Mouse (Mus musculus) gonadal fat pad, adult 2 months (tissue): ENCODE measurements around the gene Hcrtr1. TPM values are rescaled to one million over a fixed set of nuclear protein-coding genes. Genes with fewer than 3 reads are reported as not detected.

Source experiments
- DNase-seq: peaks from one replicate; pipeline ENCODE4 v3.0.0-alpha.2; 2012; ENCODE audit warnings: low read depth
- polyA plus RNA-seq: library from polyadenylated mRNA; depleted of rRNA; stranded (reverse); fragments of >200 nt; gene quantifications from 2 replicates; pipeline ENCODE4 v1.2.3, GENCODE M21; 2012

The Hcrtr1 gene
- polyA plus RNA-seq, 1 experiment: 2.5 TPM

DNA sequence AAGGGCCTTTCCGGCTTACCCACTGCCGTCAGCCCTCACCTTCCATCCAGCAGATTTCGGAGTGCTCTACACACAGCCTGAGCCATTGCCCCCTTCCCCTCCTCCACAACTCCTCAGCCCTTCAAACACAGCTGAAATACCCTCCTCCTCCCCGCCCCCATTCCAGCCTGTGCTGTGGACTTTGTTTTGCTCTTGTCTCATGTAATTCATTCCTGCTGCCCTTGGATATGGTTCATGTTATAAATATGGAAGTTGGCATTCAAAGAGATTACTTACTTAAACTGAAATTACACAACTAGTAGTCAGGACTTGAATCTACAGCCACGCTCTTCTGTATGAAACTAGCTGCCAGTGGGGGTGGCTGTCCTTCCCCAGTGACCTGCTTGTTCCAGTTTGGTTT, 16.1 kb downstream of the Hcrtr1 start:
- no peak for DNase-seq

DNA sequence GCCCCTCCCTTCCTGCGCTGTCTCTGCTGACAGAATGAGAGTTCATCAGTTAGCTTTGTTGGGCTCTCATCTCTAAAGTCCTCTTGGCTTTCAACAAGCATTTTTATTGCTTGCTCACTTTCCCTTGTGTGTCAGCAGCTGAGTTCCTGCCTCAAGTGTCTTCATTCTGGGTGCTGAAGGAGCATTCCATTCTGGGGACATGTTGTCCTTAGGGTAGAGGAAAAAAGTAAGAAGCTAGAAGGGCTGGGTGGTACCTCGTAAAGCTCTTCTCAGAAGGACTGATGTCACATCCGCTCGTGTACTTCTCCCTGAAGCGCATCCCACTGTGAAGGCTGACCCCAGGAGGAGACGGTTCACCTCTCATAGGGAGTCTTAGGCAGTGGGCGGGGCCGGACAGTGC, 17.6 kb downstream of the Hcrtr1 start:
- DNase-seq: no peak

DNA sequence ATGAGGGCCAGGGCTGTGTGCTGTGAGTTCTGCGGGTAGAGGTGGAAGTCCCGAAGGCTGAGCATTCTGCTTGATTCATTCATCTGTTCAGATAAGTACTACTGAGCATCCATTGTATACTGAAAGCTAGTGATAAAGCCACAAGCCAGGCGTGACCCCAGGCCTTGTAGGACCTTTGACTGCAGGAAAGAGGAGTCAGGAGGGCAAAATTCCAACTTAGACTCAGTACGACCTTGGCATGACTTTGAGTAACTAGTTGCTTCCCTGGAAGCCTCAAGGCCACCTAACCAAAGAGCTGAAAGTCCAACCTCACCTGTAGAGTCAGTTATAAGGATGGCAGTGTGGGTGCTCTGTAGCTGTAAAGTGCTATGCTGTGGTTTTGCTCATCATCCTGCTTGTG, 18.4 kb downstream of the Hcrtr1 start:
- DNase-seq: no peak

DNA sequence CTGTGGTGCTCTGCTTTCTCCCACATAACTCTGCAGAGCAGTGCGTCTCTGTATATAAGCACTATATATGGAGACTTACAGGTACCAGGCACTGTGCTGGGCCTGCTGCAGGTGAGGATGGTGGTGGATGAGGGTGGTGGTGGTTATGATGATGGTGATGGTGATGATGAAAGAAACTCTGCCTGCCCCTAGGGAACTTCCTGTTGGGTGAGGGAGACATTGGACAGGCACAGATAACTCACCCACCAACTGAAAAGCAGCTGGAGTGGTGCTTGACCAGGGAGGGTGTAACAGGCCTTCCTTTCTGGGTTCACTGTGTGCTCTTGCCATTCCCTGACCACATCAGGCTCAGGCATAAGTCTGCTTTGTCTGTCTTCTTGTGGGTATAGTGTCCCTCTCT, 26.4 kb downstream of the Hcrtr1 start:
- no peak for DNase-seq

DNA sequence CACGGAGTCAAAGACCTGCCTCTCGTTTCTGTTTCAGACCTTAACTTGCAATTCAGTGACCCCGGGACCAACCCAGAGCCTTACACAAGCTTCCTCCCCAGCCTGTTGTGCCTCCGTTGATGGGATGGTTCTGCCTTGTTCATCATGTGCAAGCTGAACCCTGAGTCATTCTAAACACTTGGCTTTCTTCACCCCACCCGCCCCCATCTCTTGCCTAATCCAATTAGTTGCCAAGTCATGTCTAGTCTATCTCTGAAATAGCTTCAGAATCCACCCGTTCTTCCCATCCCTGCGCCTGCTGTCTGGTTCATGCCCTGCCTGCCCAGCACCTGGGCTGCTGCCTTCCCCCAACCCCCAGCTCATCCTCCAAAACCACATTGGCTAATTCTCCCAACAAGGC, 26.9 kb downstream of the Hcrtr1 start:
- no peak for DNase-seq

DNA sequence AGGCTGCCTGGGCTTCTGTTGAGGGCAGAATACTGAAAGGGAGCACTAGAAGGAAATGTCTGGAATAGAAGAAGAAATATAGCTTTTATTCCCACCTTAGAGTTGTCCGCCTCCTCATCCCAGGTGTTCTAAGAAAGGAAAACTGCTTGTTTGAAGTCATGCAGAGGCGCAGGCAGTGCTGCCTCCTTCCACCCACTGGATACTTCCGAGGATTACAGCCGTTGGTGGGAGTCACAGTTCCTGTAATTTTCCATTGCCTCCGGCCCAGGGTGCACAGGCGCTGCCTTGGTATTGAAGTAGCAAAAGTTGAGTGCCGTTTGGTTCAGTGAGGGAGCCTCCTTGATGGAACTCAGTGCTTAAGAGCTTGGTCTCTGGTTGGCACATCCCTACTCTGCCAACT, 29.1 kb downstream of the Hcrtr1 start:
- DNase-seq: no peak

DNA sequence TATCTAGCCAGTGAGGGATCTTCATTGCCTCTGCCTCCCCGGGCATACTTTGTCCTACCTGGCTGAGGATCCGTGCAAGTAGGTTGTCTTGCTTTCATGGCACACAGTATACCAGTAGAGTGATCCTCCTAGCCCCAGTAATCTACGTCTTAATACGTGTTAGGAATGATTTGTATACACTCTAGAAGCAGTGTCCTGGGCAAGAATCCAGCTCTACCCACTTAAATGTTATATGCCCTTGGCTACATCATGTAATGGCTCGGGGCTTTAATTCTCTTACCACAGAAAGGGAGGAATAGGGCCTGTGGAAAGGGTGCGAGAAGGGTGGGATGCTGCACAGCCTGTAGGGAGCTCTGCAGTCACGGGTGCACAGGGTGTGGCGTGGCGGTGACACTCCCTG, 29.5 kb downstream of the Hcrtr1 start:
- no peak for DNase-seq

DNA sequence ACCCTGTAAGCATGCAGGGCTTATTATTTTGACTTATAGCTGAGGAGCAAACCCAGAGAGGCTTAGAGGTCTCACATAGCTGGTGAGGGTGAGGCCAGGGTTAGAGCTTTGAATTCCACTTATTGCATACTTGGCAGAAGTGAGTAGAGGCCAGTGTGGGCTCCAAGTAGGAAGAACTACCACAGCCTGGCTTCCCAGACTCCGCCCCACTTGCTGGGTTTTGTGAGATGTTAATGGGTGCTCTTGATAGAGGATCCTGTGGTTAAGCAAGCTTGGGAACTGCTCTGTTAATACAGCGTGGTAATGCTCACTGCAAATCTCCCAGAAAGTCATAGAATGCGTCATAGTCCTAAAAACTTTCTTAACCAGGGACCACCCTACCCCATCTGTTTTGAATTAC, 30.2 kb downstream of the Hcrtr1 start:
- no peak for DNase-seq

DNA sequence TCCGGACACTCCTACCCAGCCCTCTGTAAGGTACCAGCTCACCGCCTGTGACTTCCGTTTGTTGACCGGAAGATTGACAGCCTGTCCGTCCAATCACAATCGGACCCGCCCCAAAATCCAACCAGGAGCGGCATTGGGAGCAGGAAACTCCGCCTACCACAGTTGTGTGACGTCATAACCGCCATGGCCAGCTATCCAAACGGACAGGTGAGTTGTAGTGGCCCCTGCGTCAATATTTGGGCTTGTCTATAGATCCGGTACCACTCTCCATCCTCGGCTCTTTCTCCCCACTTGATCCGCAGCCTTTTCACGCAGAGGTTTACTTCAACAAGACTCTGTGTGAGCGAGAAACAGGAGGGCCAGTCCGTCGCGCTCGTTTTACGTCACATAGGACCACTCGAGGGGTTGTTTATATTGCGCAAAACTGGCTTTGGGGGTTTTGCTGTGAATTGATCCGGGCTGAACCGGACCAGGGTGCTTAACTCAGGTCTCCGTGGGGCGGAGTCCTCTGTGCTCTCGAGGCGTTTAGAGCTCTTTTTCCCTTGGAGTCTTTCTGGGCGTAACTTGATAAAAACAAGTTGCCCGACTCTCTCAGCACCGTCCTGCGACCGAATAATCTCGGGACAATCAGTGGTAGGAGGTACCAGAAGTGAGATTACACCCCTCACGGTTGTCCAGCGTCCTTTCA, 31.6 kb downstream of the Hcrtr1 start:
- DNase-seq: peak; percentile 92

DNA sequence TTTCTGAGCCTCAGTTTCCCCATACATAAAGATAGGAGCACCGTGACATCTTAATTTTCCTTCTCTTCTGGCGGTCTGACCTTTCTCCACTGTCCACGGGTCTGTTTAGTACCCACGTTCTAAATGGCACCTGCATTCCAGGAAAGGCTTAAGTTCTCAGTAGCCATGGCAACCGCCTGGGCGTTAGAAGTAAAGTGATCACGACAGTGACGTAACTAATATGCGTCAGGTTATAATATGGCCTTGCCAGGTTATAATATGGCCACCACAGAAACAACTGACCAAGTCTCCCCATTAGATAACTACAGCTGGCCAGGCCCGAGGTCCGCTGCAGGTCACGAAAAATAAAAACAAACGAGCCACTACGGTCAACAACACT, 32.1 kb downstream of the Hcrtr1 start:
- no peak for DNase-seq

DNA sequence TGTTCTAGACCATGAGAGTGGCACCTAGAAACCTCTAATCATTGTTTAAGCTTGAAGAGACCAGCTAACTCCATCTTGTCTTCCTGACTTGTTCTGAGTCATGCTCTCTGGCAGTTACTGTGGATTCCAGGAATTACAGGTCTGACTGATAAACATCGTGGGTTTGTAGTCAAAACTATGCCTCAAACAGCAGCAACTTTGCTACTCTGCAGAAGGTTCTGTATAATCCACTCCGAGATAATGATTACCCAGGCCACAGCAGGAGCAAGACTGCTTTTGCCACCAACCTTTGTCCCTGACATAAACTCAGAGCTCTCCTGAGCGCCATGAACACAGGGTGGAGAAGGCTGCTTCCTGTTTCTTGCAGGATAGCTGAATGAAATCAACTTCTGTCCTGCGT, 34.6 kb downstream of the Hcrtr1 start:
- no peak for DNase-seq

DNA sequence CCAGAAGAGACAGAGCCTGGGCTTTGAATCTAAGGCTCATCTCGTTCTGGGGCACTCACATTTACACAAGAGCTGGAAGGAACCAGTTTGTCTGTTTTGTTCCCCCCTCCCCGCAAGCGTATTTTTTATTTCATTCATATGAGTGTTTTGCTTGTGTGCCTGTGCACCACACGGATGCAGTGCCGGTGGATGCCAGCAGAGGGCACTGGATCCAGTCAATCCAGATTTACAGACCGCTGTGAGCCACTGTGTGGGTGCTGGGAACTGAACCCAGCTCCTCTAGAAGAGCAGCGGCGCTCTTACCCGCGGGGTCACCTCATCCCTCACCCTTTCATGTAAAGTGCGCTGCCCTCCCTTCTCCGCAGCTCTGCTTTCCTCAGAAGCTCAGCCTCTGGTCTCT, 35.5 kb downstream of the Hcrtr1 start:
- no peak for DNase-seq

DNA sequence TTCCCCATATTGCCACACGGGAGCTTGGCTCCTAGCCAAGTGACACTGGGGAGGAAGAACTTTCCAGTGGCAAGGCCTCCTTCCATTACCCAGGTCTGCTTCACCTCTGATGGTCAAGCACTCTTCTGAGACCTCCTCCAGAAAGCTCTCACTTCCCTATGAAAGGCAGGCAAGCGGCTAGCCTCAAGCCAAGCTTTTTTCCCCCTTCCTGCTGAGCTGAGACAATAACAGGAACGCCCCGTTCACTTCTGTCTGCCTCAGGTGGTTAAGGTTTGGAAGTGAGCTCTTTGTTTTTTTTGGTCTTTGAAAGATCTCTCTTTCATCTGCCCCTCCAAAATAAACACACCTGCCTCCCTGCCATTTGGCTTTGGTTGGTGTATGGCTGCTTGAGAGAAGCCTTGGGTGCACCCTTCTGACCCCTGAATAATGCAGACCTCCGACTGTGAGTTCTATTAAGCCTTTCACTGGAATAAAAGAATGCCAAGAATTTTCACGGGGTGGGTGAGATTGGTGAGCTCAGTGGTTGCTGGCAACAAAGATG, 37.0 kb downstream of the Hcrtr1 start, which contains the start of gene Pef1:
Gene Pef1, plus strand, starts transcription at position 448 of the 541 bp plus-strand sequence.
- DNase-seq: peak; percentile 93

DNA sequence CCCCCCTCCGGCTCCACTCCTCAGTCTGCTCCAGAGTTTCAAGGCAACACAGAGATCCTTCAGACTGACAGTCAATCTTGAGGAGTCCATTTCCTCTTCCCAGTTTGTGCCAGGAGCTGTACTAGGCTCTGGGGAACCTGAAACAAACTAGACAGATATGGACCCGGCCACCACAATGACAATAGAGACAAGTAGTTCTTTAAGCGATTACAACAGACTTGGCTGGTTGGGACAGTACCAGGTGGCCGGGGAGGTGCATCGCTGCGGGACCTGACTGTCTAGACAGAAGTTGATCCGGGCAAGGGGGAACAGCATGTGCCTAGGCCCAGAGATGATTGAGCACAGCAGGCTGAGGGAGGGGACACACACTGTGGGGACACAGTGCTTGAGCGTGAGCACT, 38.0 kb downstream of the Hcrtr1 start:
- DNase-seq: no peak

DNA sequence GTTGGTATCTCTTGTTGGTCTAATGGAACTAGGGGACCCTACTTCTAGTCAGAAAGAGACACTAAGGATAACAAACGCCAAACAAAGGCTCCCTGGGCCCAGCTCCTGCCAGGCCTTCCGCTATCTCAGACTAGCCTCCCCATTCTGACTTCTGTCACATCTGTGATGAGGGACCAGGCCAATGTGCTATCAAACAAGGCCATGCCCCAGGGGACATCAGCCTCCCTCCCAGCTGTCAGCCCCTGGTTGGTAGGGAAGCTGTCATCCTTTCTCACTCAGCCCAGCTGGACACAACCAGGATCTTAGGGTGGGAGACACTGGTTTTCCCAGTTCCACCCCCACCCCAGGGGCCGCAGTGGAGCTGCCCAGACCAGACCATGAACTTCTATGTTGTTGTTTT, 44.0 kb downstream of the Hcrtr1 start:
- DNase-seq: no peak

DNA sequence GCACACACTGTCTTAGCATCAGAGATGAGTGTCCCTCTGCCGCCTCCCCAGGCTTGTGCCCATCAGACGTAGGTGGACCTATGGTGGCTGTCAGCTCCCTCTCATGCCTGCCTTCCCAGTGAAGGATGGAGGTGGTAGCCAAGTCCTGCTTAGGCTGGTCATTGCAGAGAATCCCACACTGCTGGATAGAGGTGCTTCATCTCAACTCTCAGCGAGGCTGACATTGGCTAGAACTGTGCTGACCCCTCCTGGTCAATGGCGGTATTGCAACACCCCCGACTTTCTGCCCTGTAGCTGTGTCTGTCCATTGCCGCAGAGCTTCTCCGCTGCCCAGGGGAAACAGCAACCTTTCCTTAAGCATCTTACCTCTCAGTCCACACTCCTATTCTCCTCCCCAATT, 51.9 kb downstream of the Hcrtr1 start:
- no peak for DNase-seq

DNA sequence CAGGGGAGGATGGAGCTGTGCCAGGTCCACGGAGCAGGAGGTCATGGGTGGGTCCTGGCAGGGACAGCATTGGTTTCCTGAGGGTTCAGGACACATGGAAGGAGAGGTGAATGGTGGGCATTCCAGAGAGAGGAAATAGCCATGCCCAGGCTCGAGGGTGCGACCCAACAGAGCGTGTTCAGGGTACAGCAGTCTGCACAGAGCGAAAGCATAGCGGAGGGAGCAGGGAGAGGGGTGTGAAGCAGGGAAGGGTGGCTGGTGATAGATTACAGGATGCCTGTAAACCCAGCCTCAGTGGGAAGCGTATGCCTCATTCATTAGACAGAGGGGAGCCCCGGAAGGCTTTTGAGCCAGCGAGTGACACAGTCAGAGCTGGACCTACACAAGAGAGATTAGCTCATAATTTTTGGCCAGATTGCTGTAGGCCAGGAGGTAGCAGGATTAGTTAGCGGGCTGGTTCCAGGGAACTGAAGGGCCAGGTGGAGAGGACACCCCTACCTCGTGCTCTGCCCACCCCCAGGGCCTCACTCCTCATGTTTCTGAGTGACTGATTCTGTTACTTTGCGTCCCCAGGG, 53.8 kb downstream of the Hcrtr1 start:
- DNase-seq: no peak

DNA sequence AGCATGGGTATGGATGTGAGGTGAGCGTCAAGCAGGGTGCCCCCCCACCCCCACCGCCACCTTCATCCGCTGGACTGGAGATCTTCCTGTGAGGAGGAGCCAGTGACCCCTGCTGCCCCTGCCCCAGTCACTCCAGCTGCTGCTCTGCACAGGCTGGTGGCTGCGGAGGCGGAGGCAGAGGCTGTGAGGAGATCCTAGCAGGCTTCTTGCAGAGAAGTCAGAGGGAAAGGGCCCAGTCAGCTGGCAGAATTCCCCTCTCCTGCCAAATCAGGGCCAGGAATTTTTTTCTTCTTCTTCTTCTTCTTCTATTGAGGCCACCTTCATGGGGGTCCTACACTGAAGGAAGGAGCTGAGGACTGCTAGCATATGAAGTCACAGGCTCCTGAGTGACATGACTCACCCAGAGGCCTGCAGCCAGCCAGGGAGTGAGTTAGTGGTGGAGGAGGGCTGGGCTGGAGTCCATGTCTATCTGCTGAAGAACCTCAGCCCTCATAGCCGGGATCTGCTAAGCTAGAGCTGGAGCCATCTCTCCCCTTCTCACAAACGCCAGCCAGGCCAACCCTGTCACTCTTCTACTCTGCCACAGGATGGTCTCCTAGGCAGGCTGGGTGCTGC, 54.7 kb downstream of the Hcrtr1 start:
- DNase-seq: no peak

DNA sequence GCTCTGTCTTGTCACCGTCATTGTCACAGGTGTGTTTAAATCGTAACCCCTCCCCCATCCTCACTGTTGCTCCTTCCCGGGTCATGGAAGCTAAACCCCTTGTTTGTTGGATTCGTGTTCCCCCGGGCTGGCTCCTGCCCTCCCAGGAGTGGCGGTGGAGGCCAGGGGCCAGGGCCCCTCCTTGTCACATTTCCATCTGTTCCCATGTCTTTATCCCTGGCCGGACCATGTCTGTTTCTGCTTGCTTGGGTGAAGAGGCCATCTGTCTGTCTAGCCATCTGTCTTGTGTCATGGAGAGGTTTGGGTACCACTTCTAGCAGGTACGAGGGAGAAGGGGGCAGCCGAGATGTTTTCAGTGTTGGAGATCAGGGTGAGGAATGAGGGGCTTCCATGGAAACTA, 56.9 kb downstream of the Hcrtr1 start:
- DNase-seq: no peak

DNA sequence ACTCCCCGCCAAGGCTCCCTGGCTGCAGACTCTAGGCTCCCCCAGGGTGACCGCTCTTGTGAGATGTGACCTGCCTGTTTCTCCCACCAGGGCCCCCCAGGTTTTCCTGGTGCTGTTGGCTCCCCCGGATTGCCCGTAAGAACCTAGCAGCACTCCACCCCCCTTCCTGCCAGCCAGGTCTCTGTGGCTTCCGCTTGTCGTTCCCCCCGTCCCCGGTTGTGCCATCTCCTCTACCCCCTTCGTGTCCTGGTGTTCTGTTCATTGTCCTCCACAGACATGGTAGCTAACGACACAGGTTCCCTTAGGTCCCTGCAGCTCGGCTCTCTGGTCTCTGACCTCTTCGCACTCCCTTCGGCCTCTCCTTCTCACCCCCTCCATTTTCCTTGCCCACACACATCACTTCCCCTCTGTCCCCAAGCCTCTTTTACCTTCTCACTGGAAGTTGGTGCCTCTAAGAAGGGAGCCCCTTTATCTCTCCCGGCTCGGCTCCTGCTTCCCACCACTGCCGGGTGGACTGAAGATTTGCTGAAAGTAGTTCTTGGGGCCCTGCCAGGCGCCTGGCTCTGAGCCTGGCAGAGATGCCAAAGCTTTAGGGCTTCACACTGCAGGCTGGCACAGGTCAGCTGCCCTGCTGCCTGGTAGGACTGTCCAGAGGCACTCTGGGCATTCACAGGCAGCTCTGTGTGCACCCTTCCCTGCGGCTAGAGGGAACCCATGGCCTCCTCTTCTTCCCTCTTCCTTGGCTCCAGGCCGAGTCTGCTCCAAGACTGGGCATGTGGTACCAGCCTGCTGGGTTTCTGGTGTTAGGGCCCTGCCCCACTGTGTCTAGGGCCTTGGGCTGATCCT, 57.6 kb downstream of the Hcrtr1 start:
- no peak for DNase-seq
